Mouse (Mus musculus): ENCODE results near the gene Sos1.

- TF ChIP-seq CTCF (IDR thresholded peaks at IDR 0.05; ENCODE audit: low read depth): no peak
- TF ChIP-seq EP300 (optimal IDR thresholded peaks at IDR 0.05): no peak
These were observed 3.8 kb downstream of the Sos1 start for GRCm38 (mm10) chr17:80476496-80476895.
